17 mouse cellular contexts compared by ENCODE assay signal in the genomic region with DNA sequence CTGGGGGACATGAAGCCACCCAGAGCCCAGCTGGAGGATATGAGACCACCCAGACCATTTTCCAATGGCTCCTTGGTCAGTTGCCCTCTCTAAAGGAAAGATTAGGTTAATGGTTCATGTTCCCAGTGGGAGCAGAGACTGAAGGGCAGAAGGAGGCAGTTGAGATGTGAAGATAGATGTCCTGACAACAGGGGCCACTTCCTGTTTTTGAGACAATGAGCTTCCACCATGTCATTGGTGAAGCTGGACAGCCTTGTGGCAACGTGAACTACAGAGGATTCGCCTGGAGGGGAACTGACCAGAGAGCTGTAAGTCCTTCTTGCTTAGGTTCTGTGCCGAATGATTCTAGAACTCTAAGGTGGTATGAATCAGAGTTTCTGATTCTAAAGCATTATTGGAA. TPM values are rescaled to one million over a fixed set of nuclear protein-coding genes. Genes with fewer than 3 reads are reported as not detected.
DNase-seq lines count a peak whose midpoint lies in the region; ATAC-seq and TF ChIP-seq lines count a peak whose summit lies in the region.
"Had no signal": no experiment of that assay in that cellular context is flagged by ENCODE, and none has a peak within 500 bp of the region (broad histone marks: within the 10 kb centered on the region; RNA-seq: fewer than 3 reads in every experiment).

A gene (plus strand): TSS at position 234 of the 400 bp plus-strand sequence.

- DNase-seq in 416B (ENCODE audit: low read depth): peak; percentile 74
- DNase-seq in G1E (ENCODE audit: low spot score): peak; percentile 33
- DNase-seq in cerebellum, adult 2 months: no peak
- DNase-seq in ovary, adult 18-20 months (ENCODE audit: low spot score): no peak
- DNase-seq: adrenal gland, postnatal 36 days; cerebellum, adult 11-12 months; gastrocnemius, postnatal 36 days; heart, postnatal 14 days; kidney, postnatal 14 days; layer of hippocampus, postnatal 36 days; right cerebral cortex, postnatal 14 days had no signal

- WGBS in embryonic facial prominence, embryonic 15.5 days: 66% methylated on average over 3 of the region's 3 CpGs
- WGBS in limb, embryonic 13.5 days: 68% methylated on average over 3 of the region's 3 CpGs
- 85% methylated on average over 3 of the region's 3 CpGs for WGBS in cerebellum, adult 2 months
- 85% methylated on average over 3 of the region's 3 CpGs for WGBS in hindbrain, embryonic 13.5 days

- ATAC-seq in G1E (ENCODE audit: extremely low read depth, insufficient number of reproducible peaks, low FRiP score, poor library complexity, severe bottlenecking): 0 out of 2 replicates have a peak, but pooled peaks have one; percentile 29
- no peak for ATAC-seq in embryonic facial prominence, embryonic 15.5 days (ENCODE audit: insufficient number of reproducible peaks, low FRiP score, low TSS enrichment, low read depth)
- ATAC-seq in limb, embryonic 13.5 days (ENCODE audit: low FRiP score, low read depth): no peak
- no peak for ATAC-seq in hindbrain, embryonic 13.5 days (ENCODE audit: low FRiP score)
- ATAC-seq: forebrain, embryonic 14.5 days had no signal

- TF ChIP-seq POLR2A in cerebellum, adult 2 months (IDR thresholded peaks at IDR 0.05; ENCODE audit: borderline replicate concordance, insufficient read depth, low read length): no peak

- no peak within 1 kb of the TSS for H3K27ac ChIP-seq in embryonic facial prominence, embryonic 15.5 days (replicated peaks)
- H3K27ac ChIP-seq in limb, embryonic 13.5 days: no peak within 1 kb of the TSS
- no peak within 1 kb of the TSS for H3K27ac ChIP-seq in cerebellum, adult 2 months (ENCODE audit: insufficient read depth, low read length)
- no peak within 1 kb of the TSS for H3K27ac ChIP-seq in hindbrain, embryonic 13.5 days
- H3K27ac ChIP-seq: liver, embryonic 14.5 days; macrophage had no signal

- H3K4me1 ChIP-seq in G1E (ENCODE audit: insufficient read depth, low read depth, low read length): peaks cover 64% of the 10 kb centered on the region
- H3K4me1 ChIP-seq in embryonic facial prominence, embryonic 15.5 days: peaks cover 16% of the 10 kb centered on the region
- H3K4me1 ChIP-seq in limb, embryonic 13.5 days: peaks cover 15% of the 10 kb centered on the region
- no peaks in the 10 kb centered on the region for H3K4me1 ChIP-seq in cerebellum, adult 2 months (ENCODE audit: control insufficient read depth, insufficient read depth, low read length)
- H3K4me1 ChIP-seq in hindbrain, embryonic 13.5 days (replicated peaks): peaks cover 13% of the 10 kb centered on the region

- no peaks in the 10 kb centered on the region for H3K9me3 ChIP-seq in G1E (replicated peaks)
- H3K9me3 ChIP-seq in embryonic facial prominence, embryonic 15.5 days (replicated peaks): no peaks in the 10 kb centered on the region
- no peaks in the 10 kb centered on the region for H3K9me3 ChIP-seq in limb, embryonic 13.5 days
- no peaks in the 10 kb centered on the region for H3K9me3 ChIP-seq in hindbrain, embryonic 13.5 days

- no peak within 1 kb of the TSS for H3K4me2 ChIP-seq in embryonic facial prominence, embryonic 15.5 days (replicated peaks)
- no peak within 1 kb of the TSS for H3K4me2 ChIP-seq in limb, embryonic 13.5 days (replicated peaks)
- no peak within 1 kb of the TSS for H3K4me2 ChIP-seq in hindbrain, embryonic 13.5 days

- H3K9ac ChIP-seq in embryonic facial prominence, embryonic 15.5 days: no peak within 1 kb of the TSS
- H3K9ac ChIP-seq in limb, embryonic 13.5 days: no peak within 1 kb of the TSS
- H3K9ac ChIP-seq in hindbrain, embryonic 13.5 days: no peak within 1 kb of the TSS
- H3K9ac ChIP-seq: liver, embryonic 14.5 days had no signal

- H3K27me3 ChIP-seq in G1E (ENCODE audit: insufficient read depth, low read length): no peaks in the 10 kb centered on the region
- peaks cover 44% of the 10 kb centered on the region for H3K27me3 ChIP-seq in embryonic facial prominence, embryonic 15.5 days
- H3K27me3 ChIP-seq in limb, embryonic 13.5 days: peaks cover 53% of the 10 kb centered on the region
- no peaks in the 10 kb centered on the region; the same call in 1 of the 2 replicates for H3K27me3 ChIP-seq in cerebellum, adult 2 months (ENCODE audit: control insufficient read depth, insufficient read depth, low read length)
- H3K27me3 ChIP-seq in hindbrain, embryonic 13.5 days: peaks cover 56% of the 10 kb centered on the region

- H3K4me3 ChIP-seq in G1E (ENCODE audit: low read depth, low read length): peak within 1 kb of the TSS; percentile 41; the same call in 1 of the 2 replicates
- no peak within 1 kb of the TSS for H3K4me3 ChIP-seq in embryonic facial prominence, embryonic 15.5 days (replicated peaks)
- H3K4me3 ChIP-seq in limb, embryonic 13.5 days: no peak within 1 kb of the TSS
- no peak within 1 kb of the TSS for H3K4me3 ChIP-seq in cerebellum, adult 2 months (replicated peaks; ENCODE audit: insufficient read depth, low read depth, low read length)
- no peak within 1 kb of the TSS for H3K4me3 ChIP-seq in hindbrain, embryonic 13.5 days

- no peak for TF ChIP-seq CTCF in G1E (IDR thresholded peaks at IDR 0.05; ENCODE audit: low read depth, low read length)
- TF ChIP-seq CTCF in cerebellum, adult 2 months (IDR thresholded peaks at IDR 0.05; ENCODE audit: borderline replicate concordance, insufficient read depth, low read depth, low read length): no peak

- H3K36me3 ChIP-seq in G1E (replicated peaks): peaks cover 14% of the 10 kb centered on the region
- no peaks in the 10 kb centered on the region for H3K36me3 ChIP-seq in embryonic facial prominence, embryonic 15.5 days
- no peaks in the 10 kb centered on the region for H3K36me3 ChIP-seq in limb, embryonic 13.5 days
- H3K36me3 ChIP-seq in hindbrain, embryonic 13.5 days: no peaks in the 10 kb centered on the region

RNA-seq across cellular contexts. Expression of the gene that starts here (rescaled TPM):
- total RNA-seq in G1E (2014; fragmentation: Nextera tagmentation): 21.8 and 27.6 TPM in 2 replicates
- total RNA-seq in G1E (2017): 71.8 and 73.8 TPM in 2 replicates
- 1.5 and 1.6 TPM in 2 replicates for polyA plus RNA-seq in G1E (2012)
- polyA plus RNA-seq in embryonic facial prominence, embryonic 15.5 days (2015; fragmentation: Nextera tagmentation; extraction: Ambion mirVana): 16.2 and 17.6 TPM in 2 replicates
- polyA plus RNA-seq in limb, embryonic 13.5 days (2015; fragmentation: Nextera tagmentation; extraction: Ambion mirVana): 14.0 and 16.0 TPM in 2 replicates
- polyA plus RNA-seq in cerebellum, adult 2 months (2012; rRNA removed): not detected in 2 replicates
- 0.58 and 0.66 TPM in 2 replicates for polyA plus RNA-seq in hindbrain, embryonic 13.5 days (2015; fragmentation: Nextera tagmentation; extraction: Ambion mirVana)
- total RNA-seq: layer of hippocampus, postnatal 36 days had no signal

Comparison
In these comparisons a context has a peak if more than half of its experiments do, and no peak if none do; other contexts are left out.
1. DNase-seq: peak in 416B (single experiment) and G1E (single experiment); none in cerebellum, adult 2 months (0 of 2) and ovary, adult 18-20 months (single experiment).